Mouse (Mus musculus): ENCODE measurements around the gene Inip.

Gene Inip

GRCm38 (mm10) chr4:59772171-59772879, 29.1 kb downstream of the Inip start:
- DNase-seq (ENCODE audit: low spot score in 2 of 2): no peak

- DNase-seq (ENCODE audit: low spot score in 2 of 2): no peak
These were observed 33.7 kb downstream of the Inip start for GRCm38 (mm10) chr4:59767717-59768116.

GRCm38 (mm10) chr4:59765385-59766005, 35.9 kb downstream of the Inip start:
- no peak for DNase-seq (ENCODE audit: low spot score in 2 of 2)

GRCm38 (mm10) chr4:59764950-59765349, 36.4 kb downstream of the Inip start:
- no peak for DNase-seq (ENCODE audit: low spot score in 2 of 2)

DNA sequence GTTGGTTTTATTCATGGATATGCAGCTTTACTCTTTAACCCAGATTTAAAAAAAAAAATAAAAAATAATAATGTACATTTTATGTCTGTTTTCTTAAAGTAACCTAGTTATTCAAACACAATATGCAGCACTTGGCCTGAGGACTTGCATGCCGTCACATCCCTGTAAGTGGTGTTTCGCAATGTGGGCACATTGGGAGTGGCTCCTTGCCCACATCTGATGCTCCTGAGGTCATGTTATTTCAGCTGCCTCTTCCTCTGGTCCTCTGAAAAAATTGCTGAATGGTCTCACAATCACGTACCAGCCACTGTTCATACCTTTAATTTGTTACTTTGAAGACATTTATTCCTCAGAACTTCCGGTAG, 40.0 kb downstream of the Inip start:
- no peak for DNase-seq (ENCODE audit: low spot score in 2 of 2)

GRCm38 (mm10) chr4:59760636-59761364, 40.6 kb downstream of the Inip start:
- no peak for DNase-seq (ENCODE audit: low spot score in 2 of 2)

DNA sequence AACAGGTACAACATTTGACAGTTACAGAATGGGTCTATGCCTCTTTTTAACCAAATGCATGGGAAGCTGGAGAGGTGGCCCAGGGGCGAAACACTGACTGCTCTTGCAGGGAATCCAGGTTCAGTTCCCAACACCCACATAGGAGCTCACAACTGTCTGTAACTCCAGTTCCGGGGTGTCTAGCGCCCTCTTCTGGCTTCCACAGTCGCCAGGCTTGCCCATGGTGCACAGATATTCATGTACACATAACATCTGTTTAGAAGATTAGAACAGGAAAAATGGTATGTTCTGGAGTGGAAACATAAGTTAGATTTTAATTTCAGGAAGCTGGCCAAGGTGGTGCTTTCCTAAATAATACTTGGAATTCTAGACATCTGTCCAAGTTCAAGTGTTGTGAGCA, 41.4 kb downstream of the Inip start:
- no peak for DNase-seq (ENCODE audit: low spot score in 2 of 2)

DNA sequence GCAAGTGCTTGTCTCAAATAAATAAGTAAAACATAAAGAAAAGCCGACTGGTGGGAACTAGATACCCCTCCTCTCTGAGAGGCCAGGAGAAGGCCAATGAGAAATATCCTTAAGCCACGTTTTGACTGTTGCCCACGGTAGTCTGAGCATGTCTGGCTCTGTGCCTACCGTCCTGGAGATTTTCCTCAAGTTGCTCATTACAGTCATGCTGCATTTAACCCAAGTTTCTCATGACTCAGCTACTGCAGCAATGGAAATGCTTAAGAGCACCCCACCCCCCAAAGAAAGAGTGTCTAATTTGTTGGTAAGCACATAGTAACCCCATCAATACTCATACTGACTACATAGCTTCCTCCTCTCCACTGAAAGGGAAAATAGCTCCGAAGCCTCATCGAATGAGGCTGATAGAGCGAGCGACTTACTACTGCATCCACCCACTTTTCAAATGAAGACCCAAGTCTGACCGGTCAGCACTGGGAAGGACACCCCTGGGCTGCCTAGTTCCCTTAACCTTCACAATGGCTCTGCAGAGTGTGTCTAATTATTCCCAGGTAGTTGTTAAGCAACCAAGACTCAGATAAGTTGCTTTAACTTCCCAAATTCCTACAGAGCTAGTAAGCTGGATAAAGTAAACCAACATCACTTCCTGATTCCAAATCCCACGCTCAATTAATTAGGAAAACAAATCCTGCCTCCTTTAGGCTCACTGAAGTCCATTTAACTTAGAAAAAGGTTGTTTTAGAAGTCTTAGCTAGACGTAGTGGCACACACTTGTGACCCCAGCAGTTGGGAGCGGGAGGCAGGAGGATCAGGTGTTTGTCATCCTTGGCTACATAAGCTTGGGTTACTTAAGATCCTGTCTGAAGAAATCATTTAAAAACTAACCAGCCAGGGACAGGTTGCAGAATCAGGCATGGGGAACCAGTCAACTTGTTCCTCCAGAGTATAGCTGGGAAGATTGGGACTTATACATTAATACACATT, 43.6 kb downstream of the Inip start:
- no peak for DNase-seq (ENCODE audit: low spot score in 2 of 2)

- DNase-seq (ENCODE audit: low spot score in 2 of 2): no peak
These were observed 44.9 kb downstream of the Inip start for GRCm38 (mm10) chr4:59756332-59757082.

- DNase-seq (ENCODE audit: low spot score in 2 of 2): no peak
These were observed 47.8 kb downstream of the Inip start for GRCm38 (mm10) chr4:59753491-59754140.

GRCm38 (mm10) chr4:59739882-59740281, 61.5 kb downstream of the Inip start:
- DNase-seq (ENCODE audit: low spot score in 2 of 2): no peak

GRCm38 (mm10) chr4:59739321-59739720, 62.1 kb downstream of the Inip start:
- no peak for DNase-seq (ENCODE audit: low spot score in 2 of 2)

- no peak for DNase-seq (ENCODE audit: low spot score in 2 of 2)
These were observed 69.8 kb downstream of the Inip start for GRCm38 (mm10) chr4:59731544-59731943.

GRCm38 (mm10) chr4:59728839-59729238, 72.5 kb downstream of the Inip start:
- DNase-seq (ENCODE audit: low spot score in 2 of 2): no peak

DNA sequence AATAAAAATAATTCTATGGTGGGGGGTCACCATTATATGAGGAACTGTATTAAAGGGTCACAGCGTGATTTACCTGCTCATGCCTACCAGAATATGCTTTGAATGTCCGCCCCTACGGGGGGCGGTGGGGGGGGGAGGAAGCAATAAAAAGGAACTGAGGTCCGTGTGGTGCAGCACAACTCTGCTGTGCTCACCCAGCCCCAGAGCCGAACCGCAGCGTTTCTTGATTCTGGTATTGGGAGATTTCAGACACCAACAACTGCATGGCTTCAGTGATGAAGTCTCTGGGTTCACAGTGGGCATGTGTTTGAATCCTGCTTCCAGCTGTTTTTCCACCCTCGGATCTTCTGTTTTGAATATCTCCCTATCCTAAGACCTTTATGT, 73.5 kb downstream of the Inip start:
- DNase-seq (ENCODE audit: low spot score in 2 of 2): peak; percentile 68 to 73

DNA sequence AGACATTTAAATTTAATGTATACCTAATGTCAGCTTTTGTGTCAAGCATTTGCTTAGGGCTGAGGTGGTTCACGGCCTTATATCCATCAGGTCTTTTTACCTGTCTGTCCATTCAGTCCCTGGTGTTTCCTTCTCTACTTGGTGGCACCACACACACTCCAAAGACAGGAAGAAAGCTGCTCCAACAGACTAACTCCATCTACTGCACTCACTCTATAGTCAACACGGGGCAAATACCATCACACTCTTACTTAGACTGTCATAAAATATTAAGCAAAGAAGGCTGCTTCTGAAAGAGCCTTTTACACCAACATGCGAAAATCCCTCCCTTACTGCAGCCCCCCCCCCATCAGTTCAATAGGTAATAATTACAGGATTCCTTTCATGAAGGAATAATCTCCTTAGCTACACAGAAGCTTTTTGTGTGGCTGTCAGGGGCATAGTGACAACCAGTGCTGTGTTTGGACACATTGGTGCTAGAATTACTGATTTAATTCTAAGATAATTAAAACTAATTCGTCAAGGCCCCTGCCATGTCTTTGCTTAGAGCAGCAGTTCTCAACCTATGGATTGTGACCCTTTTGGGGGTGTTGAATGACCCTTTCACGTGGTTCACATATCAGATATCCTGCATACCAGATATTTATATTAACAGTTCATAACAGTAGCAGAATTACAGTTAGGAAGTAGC, 74.1 kb downstream of the Inip start:
- DNase-seq (ENCODE audit: low spot score in 2 of 2): no peak

DNA sequence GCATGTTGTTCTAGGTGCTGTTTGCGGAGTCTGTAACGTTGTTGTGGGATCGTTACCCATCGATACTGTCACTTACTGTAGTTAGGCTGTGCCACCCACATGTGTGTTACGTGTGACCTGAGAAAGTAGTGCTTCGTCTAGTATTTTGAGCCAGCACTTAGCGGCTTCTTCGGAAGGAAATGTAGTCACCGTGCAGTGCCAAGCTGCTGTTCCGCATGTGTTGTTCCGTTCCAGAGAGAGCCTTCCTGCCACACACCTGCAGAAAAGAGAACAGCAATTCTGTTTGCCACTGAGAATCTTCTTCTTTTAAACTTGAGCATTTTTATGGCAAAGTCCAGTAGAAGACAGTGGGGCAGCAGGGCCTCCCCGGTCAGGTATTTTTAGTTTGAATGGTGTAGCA, 74.9 kb downstream of the Inip start:
- peak; percentile 84 to 85 for DNase-seq (ENCODE audit: low spot score in 2 of 2)

- no peak for DNase-seq (ENCODE audit: low spot score in 2 of 2)
These were observed 75.8 kb downstream of the Inip start for GRCm38 (mm10) chr4:59725579-59725978.

DNA sequence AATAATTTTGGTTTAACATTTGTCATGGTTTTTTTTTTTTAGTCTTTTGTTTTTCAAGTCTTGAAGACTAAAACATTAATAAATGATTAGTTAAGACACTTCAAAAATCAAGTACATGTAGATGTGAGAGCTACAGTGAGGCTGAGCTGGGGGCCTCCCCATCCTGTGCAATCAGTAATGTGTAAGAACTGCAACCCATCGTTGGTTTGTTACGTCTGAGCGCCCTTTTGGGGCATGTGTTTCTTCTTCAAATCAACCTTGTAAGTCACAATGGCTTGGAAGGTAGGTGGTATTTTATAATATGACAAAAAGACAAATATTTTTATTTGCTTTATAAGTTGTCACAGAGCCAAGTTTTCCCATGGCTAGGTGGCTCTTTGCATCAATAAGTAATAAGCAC, 79.6 kb downstream of the Inip start:
- DNase-seq (ENCODE audit: low spot score in 2 of 2): peak; percentile 53 to 56
